Mouse (Mus musculus) right cerebral cortex, postnatal 25 days (tissue): ENCODE measurements around the gene Prmt6.

Experiments
- DNase-seq: peaks from one replicate; pipeline ENCODE4 v3.0.0; 2022

Gene Prmt6

GRCm38 (mm10) chr3:110250839-110251700 lies at the start of gene Prmt6:
Prmt6 (minus strand) TSS chr3:110250998.
- DNase-seq = peak; percentile 92

- no peak for DNase-seq
Observed at GRCm38 (mm10) chr3:110290485-110291045, 39.8 kb upstream of the Prmt6 start.

- no peak for DNase-seq
Observed at GRCm38 (mm10) chr3:110282651-110283050, 31.9 kb upstream of the Prmt6 start.

- no peak for DNase-seq
Observed at GRCm38 (mm10) chr3:110267790-110268189, 17.0 kb upstream of the Prmt6 start.

GRCm38 (mm10) chr3:110253105-110253504 lies 2.3 kb upstream of the Prmt6 start:
- DNase-seq = no peak

- peak; percentile 83 for DNase-seq
Observed at GRCm38 (mm10) chr3:110249891-110250838, 633 bp downstream of the Prmt6 start.

GRCm38 (mm10) chr3:110236819-110237463 lies 13.9 kb downstream of the Prmt6 start:
- no peak for DNase-seq
